Mouse (Mus musculus): Measurements from ENCODE around the gene Osbp2.

GRCm38 (mm10) chr11:3668768-3669167 lies 194.9 kb downstream of the Osbp2 start:
- TF ChIP-seq POLR2A (IDR thresholded peaks at IDR 0.05; ENCODE audit: low read depth, low read length) (no peak), CTCF (IDR thresholded peaks at IDR 0.05; ENCODE audit: extremely low read depth, insufficient read length, insufficient replicate concordance, low read depth, low read length) (no peak)

Measured in small intestine, adult 2 months (tissue).